Mouse (Mus musculus) cerebellum, adult 11 months (tissue): ENCODE results near the gene Slc38a1.

Experiments used
- DNase-seq: peaks from one replicate; pipeline ENCODE4 v3.0.0; 2022

Slc38a1 gene

DNA sequence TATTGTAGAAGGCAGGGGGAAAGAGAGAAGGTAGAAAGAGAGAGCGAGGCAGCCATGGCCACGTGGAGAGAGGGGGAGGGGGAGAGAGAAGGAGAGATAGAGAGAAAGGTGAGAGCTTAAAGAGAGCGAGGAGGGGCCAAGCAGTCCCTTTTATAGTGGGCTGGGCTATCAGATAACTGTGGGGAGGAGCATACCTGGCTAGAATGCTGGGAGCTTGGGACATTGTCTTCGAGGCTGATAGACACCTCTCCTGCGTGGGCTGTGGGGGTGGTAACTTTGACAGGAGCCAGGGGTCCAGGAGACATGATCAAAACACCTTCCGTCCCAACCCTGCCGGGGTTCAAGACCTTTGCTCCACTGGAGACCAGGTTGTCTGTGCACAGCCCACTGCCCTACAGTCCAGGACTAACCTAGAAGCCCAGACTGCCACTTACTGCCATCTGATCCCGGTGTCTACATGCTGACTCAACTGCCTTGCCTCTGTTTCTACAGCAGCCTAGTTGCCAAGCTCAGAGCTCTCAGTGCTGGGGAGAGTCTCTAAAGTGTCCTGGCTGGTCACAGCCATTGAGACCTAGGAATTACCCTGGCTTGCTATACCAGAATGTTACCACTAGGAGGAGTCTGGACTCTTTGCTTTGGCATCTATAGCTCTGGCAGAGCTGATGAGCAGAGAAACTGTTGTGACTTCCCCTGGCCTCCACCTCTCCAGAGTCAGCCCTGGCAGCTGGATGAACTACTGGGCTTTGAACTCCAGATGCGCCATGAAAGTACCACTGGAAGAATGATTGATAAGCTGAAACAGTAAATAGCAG lies 90.9 kb downstream of the Slc38a1 start:
- peak; percentile 47 for DNase-seq

DNA sequence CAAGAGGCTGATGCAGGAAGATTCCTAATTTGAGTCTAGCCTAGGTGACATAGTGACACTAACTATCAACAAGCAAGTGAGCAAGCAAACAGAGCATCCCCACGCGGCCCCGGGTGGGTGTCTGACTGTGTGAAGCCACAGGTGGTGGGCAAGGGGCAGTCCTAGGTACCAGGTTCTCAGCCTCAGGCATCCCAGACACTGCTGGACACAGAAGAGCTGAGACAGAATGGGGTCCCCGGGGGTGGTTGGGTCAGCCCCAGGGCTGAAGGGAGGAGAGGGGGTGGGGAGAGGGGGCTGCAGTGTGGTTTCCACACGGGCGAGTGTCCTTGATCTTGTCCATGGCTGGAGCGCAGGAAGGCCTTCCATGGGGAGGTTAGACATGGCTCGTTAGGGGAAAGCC lies 91.6 kb downstream of the Slc38a1 start:
- DNase-seq: no peak

- no peak for DNase-seq
Measured at GRCm38 (mm10) chr15:96548363-96548762, 94.3 kb downstream of the Slc38a1 start.

DNA sequence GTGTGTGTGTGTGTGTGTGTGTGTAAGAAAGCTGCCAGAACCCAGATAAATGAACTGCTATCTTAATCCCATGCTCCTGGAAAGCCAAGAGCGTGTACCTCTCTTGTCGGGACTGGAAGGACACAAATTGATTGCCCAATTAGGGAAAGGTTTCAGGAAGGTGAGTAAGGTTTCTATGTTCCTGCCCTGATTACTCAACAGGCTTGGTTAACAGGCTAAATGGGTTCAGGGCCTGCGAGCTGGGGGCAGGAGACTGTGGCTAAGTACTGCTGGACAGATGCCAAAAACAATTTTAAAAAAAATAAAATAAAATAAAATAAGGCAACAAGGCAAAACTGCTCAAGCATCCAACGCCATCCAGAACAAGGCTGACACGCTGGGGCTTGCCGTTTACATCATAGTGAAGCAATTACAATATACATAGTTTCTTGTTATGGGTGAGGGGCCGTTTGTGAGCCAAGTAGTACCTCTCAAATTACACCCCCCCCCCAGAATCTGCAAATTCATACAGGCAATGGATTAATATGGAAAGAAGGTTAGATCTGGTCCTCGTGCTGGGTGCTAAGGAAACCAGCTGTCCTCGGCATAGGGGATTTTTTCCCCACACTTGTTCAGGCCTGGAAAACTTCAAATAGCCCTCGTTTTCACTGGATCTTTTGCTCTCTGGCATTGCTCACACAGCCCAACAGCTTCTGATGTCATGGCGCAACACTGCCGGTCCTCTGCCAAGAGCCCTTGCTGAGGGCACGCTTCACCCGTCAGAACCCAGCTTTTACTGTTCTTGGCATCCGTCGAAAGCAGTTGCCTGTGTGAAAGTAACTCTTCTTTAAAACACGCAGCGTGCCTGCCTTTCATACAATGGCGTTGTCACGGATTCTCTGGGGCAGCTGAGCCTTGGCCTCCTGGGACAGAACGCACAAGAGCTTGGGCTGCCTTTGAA lies 95.2 kb downstream of the Slc38a1 start:
- DNase-seq: no peak

- peak; percentile 18 for DNase-seq
Measured at GRCm38 (mm10) chr15:96543181-96543828, 99.4 kb downstream of the Slc38a1 start.

- DNase-seq: no peak
Measured at GRCm38 (mm10) chr15:96542135-96542534, 100.6 kb downstream of the Slc38a1 start.

GRCm38 (mm10) chr15:96537272-96537671 lies 105.4 kb downstream of the Slc38a1 start:
- no peak for DNase-seq

DNA sequence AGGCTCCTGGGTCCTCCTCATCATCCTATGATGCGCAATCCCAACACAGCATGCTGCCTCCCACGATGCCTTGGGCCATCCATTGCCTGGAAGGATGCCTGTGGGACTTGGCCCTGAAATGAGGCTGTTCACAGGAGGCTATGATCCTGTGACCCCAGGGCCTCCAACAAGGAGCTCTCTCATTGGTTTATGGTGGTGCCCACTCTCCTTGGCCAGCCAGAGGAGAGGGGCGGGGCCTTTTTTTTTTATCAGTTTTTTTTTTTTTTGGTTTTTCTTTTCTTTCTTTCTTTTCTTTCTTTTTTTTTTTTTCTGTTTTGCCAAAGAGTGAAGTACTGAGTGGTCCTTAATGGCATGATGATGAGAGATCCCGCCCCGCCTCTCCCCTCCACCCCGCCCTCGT lies 106.3 kb downstream of the Slc38a1 start:
- DNase-seq: no peak

DNA sequence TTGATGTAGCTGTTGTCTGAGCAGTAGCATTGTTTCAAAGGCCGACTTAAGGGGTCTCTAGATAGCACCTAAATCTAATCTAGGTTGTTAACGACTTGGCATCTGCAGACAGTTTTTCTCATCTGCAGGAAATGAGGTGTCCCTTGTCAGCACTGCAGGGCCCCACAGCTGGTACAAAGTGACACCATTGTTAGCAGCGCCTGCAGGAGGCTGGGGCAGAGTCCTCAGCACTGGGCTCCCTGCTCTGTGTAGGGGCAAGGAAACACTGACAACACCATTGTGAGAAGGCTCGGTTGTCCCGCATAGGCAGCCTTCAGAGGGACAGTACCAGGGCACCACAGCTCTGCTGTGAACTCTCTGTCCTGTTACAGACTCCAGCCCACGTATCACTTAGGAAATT lies 115.0 kb downstream of the Slc38a1 start:
- DNase-seq: no peak

- DNase-seq: no peak
Measured at GRCm38 (mm10) chr15:96524239-96524738, 118.4 kb downstream of the Slc38a1 start.
